Mouse (Mus musculus): ENCODE results near the gene Mybpc1. TPM values are rescaled to one million over a fixed set of nuclear protein-coding genes. Genes with fewer than 3 reads are reported as not detected.

Gene Mybpc1
- 4.8 and 6.8 TPM in 2 replicates for polyA plus RNA-seq (2016; fragmentation: Nextera tagmentation; extraction: Ambion mirVana)

DNA sequence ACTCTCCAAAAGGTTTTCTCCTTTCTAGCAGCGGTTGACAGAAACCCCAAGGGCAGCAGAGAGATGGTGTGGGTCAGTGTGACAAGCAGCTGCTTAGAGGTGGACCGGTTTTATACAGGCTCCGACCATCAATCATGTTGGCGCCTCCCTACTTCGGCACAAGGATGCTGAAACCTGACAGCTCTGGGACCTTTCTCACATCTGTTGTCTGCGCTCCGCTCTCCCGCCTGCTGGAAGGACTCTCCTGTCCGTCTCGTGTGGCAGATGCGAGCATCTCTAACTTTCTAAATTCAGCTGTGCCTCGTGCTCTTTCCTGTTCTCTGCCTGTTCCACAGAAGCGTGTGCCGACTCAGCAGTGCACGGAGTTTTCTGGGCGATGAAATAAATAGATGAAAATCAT lies at the start of gene Mybpc1:
Gene Mybpc1 (minus strand): TSS at position 210 of the 400 bp plus-strand sequence.
- 42% methylated on average over 16 of the region's 16 CpGs for WGBS
- peak; percentile 63 for DNase-seq (ENCODE audit: low spot score)
- Histone ChIP-seq H3K27ac (peak within 1 kb of the TSS; percentile 35; the same call in 1 of the 2 replicates), H3K4me3 (0 out of 2 replicates have a peak within 1 kb of the TSS, but pooled peaks have one; percentile 13), H3K36me3 (no peaks in the 10 kb centered on the region), H3K27me3 (ENCODE audit: insufficient read depth, poor library complexity, severe bottlenecking) (no peaks in the 10 kb centered on the region), H3K9me3 (no peaks in the 10 kb centered on the region), H3K4me1 (replicated peaks) (peaks cover 27% of the 10 kb centered on the region)

DNA sequence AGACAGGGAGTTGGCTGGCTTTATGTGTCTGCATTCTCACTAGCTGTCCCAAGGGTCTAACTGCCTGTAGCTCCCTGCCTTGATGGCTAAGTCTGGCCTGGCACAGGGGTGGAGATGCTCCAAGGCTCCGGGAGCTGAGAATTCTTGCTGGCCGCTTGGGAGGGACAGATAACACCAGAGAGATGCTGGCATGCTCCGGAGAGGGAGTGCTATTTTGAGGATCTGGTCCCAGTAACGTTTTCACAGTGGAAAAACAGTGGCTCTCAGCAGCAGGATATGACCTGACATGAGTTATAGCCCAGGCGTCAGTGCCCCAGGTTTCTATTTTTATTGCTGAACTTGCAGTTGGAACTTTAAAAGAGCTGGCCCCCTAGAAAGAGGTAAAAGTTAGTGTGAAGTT lies 40.5 kb upstream of the Mybpc1 start:
- H3K27ac ChIP-seq, result no peak overlapping the region
- H3K4me3 ChIP-seq, result no peak overlapping the region
- no peak for DNase-seq (ENCODE audit: low spot score)
- 0 out of 2 replicates have a peak, but pooled peaks cover 4% of the 10 kb centered on the region for H3K9me3 ChIP-seq
- 74% methylated on average over 5 of the region's 5 CpGs for WGBS
- no peaks in the 10 kb centered on the region for H3K4me1 ChIP-seq (replicated peaks)
- no peaks in the 10 kb centered on the region for H3K36me3 ChIP-seq
- no peaks in the 10 kb centered on the region for H3K27me3 ChIP-seq (ENCODE audit: insufficient read depth, poor library complexity, severe bottlenecking)

DNA sequence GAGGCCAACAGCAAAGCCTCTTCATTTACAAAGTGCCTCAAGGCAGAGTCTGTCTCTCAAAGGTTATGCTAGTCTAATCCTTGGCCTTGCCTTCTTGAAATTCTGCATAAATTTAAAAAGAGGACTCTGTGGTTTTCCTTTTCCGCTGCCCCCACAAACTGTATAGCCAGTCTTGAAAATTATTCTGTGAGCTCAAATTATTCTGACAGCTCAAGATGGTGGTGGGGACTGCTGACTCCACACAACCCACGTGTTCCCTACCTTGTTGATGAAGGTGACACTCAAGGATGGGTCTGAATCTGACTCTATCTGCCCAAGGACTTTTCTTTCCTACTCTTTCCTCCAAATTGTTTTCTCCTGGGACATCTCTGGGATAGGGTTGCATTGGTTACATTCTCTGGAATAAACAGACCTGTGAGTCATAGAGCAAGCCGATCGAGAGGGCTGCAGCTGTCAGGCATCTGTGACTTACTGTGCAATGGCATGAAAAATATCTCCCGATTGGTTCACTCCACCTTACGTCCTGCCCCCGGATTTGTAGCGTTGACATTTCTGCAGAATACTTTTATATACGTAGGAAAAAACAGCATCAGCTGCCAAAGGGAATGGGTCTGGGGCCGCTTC lies 26.5 kb upstream of the Mybpc1 start:
- no peaks in the 10 kb centered on the region for H3K36me3 ChIP-seq
- no peak overlapping the region for H3K27ac ChIP-seq
- 85% methylated on average over 10 of the region's 10 CpGs for WGBS
- no peak for DNase-seq (ENCODE audit: low spot score)
- H3K4me3 ChIP-seq, result no peak overlapping the region
- no peaks in the 10 kb centered on the region for H3K9me3 ChIP-seq
- H3K27me3 ChIP-seq (ENCODE audit: insufficient read depth, poor library complexity, severe bottlenecking), result no peaks in the 10 kb centered on the region
- no peaks in the 10 kb centered on the region for H3K4me1 ChIP-seq (replicated peaks)

DNA sequence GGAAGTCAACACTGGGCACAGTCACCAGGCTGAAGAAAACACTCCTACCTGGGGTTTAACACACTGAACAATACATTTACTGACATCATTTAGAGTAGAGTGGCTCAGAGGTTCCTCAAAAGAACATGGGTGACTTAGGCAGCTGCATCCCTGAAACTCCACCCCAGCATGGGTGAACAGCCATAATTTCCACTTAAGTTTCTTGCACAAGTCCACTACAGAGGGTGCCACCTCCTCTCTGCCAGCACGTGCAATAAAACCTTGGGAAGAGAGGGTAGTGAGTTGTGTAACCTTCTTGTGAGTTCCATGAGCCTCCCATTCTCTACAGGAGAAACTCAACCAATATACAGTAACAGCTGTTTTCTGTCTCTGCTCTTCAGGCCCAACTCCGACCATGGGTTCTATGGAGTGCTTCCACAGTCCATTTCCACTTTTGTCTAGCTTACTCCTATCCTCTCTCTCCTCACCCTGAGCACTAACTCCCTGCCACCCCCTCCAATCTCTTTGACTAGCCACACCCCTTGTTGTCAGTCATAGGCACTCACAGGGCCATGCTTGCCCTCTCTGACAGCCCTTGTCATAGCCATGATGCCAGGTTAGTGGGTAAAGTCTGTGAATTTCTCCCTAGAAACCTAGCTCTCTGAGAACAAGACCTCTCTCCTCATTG lies 25.8 kb upstream of the Mybpc1 start:
- DNase-seq (ENCODE audit: low spot score), result no peak
- H3K9me3 ChIP-seq, result no peaks in the 10 kb centered on the region
- no peaks in the 10 kb centered on the region for H3K36me3 ChIP-seq
- no peaks in the 10 kb centered on the region for H3K27me3 ChIP-seq (ENCODE audit: insufficient read depth, poor library complexity, severe bottlenecking)
- H3K4me3 ChIP-seq, result no peak overlapping the region
- H3K27ac ChIP-seq, result no peak overlapping the region
- H3K4me1 ChIP-seq (replicated peaks), result no peaks in the 10 kb centered on the region
- WGBS, result 83% methylated on average over 2 of the region's 2 CpGs

DNA sequence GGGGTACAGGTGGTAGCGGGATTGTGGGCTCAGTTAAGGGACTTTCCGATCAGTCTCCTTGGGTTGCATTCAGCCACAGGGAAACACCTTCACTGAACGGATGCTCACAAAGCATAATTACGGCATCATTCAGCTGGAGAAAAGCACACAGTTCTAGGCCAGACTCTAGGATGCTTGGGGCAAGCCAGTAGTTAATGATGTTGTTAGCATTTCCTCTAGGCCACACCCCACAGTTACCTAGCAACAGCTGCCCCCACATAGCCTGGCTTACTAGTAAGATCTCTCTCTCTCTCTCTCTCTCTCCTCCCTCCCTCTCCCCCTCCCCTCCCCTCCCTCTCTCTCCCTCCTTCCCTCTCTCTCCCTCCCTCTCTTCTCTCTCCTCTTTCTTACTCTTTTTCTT lies 22.1 kb upstream of the Mybpc1 start:
- H3K4me3 ChIP-seq, result no peak overlapping the region
- DNase-seq (ENCODE audit: low spot score), result no peak
- no peak overlapping the region for H3K27ac ChIP-seq
- H3K36me3 ChIP-seq, result no peaks in the 10 kb centered on the region
- H3K9me3 ChIP-seq, result no peaks in the 10 kb centered on the region
- H3K27me3 ChIP-seq (ENCODE audit: insufficient read depth, poor library complexity, severe bottlenecking), result no peaks in the 10 kb centered on the region
- no peaks in the 10 kb centered on the region for H3K4me1 ChIP-seq (replicated peaks)
- 83% methylated on average over 4 of the region's 4 CpGs for WGBS

DNA sequence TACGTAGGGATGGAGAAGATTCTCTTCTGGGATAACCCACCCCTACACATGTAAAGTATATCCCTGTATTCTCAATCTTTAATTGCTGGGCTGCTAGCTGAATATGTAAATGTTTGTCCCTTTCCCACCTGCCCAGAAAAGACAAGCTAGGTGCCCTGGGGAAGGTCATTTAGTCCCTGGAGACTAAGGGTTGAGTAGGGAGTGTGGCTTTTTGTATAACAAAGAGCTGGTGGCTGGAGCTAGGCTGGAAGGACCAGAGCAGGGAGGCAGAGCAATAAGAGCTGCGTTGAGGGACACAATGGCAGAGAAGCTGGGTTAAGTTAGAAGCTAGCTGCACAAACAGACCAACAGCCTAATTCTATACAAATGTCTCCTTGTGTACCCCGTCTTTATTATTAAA lies 21.2 kb upstream of the Mybpc1 start:
- no peak for DNase-seq (ENCODE audit: low spot score)
- Histone ChIP-seq H3K36me3 (no peaks in the 10 kb centered on the region), H3K4me1 (replicated peaks) (no peaks in the 10 kb centered on the region), H3K27me3 (ENCODE audit: insufficient read depth, poor library complexity, severe bottlenecking) (no peaks in the 10 kb centered on the region), H3K4me3 (no peak overlapping the region), H3K9me3 (no peaks in the 10 kb centered on the region), H3K27ac (no peak overlapping the region)
- 65% methylated on average over 3 of the region's 3 CpGs for WGBS

DNA sequence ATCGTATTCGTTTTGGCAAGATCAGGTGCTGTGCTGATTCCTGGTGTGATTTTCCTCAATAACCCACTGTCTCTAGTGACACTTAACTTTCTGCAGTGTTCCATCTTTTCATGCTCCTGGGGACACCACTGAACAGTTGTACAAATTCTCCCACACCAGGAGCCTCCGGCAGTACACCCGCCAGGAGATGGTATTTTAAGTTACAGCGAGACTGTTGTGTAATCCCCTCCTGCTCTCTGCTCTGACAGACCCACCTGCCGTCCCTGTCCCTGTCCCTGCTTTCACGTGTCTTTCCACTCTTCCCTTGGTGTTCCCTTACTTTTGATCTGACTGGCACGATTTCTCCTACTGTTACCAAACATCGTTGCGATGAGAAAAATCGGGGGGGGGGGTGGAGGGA lies 19.3 kb upstream of the Mybpc1 start:
- WGBS, result 90% methylated on average over 11 of the region's 11 CpGs
- Histone ChIP-seq H3K4me1 (replicated peaks) (no peaks in the 10 kb centered on the region), H3K36me3 (no peaks in the 10 kb centered on the region), H3K9me3 (no peaks in the 10 kb centered on the region), H3K27ac (no peak overlapping the region), H3K4me3 (no peak overlapping the region), H3K27me3 (ENCODE audit: insufficient read depth, poor library complexity, severe bottlenecking) (no peaks in the 10 kb centered on the region)
- no peak for DNase-seq (ENCODE audit: low spot score)

DNA sequence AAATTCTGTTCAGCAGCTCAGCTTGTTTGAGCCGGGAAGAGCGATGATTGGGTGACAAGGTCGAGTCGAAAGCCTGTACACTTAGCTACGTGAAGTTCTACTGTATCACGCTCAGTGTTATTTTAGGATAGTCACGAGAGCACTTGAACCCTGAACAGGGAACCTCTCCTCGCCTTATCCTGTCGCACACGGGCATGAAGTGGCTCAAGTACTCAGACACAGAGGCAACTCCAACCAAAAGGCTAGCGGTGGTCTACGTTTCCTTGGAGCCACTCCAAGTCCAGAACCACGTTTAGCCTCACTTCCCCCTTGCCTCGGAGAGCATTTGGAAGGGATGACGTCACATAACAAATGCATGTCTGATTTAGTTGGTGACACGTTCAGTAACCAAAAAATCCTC lies 17.7 kb upstream of the Mybpc1 start:
- 89% methylated on average over 16 of the region's 16 CpGs for WGBS
- DNase-seq (ENCODE audit: low spot score), result no peak
- Histone ChIP-seq H3K4me1 (replicated peaks) (no peaks in the 10 kb centered on the region), H3K4me3 (no peak overlapping the region), H3K36me3 (no peaks in the 10 kb centered on the region), H3K9me3 (no peaks in the 10 kb centered on the region), H3K27ac (no peak overlapping the region), H3K27me3 (ENCODE audit: insufficient read depth, poor library complexity, severe bottlenecking) (no peaks in the 10 kb centered on the region)

DNA sequence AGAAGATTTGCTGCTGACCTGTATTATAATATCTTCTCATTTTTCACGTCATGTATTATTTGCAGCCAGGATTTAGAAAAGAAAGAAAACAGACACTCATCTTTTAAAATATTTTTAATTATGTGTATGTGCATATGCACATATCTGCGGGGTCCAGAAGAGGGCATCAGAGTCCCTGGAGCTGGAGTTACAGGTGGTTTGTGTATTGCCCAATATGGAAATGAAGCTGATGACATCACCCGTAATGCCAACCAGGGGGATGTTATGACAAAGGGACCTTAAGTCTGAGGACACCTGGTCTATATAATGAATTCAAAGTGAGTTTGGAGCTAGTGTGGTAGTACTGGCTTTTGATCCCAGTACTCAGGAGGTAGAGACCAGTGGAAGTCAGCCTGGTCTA lies 15.9 kb upstream of the Mybpc1 start:
- H3K4me3 ChIP-seq, result no peak overlapping the region
- WGBS, result 93% methylated on average over 3 of the region's 3 CpGs

DNA sequence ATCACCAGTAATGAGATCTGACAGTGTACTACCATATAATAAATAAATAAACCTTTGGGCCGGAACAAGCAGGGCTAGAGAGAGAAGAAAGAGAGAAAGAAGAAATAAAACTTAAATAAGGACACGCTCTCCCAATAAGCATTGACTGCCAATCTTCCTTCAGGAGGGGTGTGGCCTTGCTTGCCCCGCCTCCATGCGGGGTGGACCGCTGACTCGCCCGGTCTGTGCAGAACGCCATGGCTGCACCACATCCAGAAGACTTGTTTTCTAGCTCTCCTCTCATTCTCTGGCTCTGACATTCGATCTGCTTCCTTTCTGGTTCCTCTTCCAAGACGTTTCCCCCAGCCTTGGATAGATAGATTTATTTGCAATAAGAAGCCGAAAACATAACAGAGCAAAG lies 8.1 kb upstream of the Mybpc1 start:
- no peaks in the 10 kb centered on the region for H3K4me1 ChIP-seq (replicated peaks)
- 89% methylated on average over 11 of the region's 11 CpGs for WGBS
- DNase-seq (ENCODE audit: low spot score), result no peak
- no peak overlapping the region for H3K27ac ChIP-seq
- H3K9me3 ChIP-seq, result no peaks in the 10 kb centered on the region
- no peak overlapping the region for H3K4me3 ChIP-seq
- H3K27me3 ChIP-seq (ENCODE audit: insufficient read depth, poor library complexity, severe bottlenecking), result no peaks in the 10 kb centered on the region
- H3K36me3 ChIP-seq, result no peaks in the 10 kb centered on the region

More for the DNA sequence above, 15.9 kb upstream of the Mybpc1 start:
- Histone ChIP-seq H3K4me1 (replicated peaks) (no peaks in the 10 kb centered on the region), H3K27ac (no peak overlapping the region), H3K9me3 (no peaks in the 10 kb centered on the region), H3K27me3 (ENCODE audit: insufficient read depth, poor library complexity, severe bottlenecking) (no peaks in the 10 kb centered on the region), H3K36me3 (no peaks in the 10 kb centered on the region)
- no peak for DNase-seq (ENCODE audit: low spot score)

DNA sequence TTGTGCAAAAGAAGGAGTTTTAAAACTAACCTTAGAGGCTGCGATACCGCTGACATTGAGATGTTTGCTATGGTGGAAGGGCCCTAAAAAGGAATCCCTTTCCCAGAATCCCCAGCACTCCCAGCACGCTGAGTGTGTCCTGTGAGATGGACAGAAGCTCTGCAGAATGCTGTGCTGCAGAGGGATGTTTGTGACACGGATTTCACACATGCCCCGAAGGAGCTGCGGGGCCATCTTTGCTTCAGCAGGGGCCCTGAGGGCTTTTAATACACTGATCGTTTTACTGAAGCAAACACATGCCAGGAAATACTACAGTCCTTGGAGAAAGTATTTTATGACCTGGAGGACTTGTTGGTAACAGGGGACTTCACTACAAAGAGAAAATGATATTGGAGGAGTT lies 1.7 kb upstream of the Mybpc1 start:
- Histone ChIP-seq H3K27ac (no peak overlapping the region), H3K9me3 (no peaks in the 10 kb centered on the region), H3K27me3 (ENCODE audit: insufficient read depth, poor library complexity, severe bottlenecking) (no peaks in the 10 kb centered on the region), H3K4me1 (replicated peaks) (peaks cover 27% of the 10 kb centered on the region), H3K4me3 (no peak overlapping the region), H3K36me3 (no peaks in the 10 kb centered on the region)
- no peak for DNase-seq (ENCODE audit: low spot score)
- 77% methylated on average over 7 of the region's 7 CpGs for WGBS

DNA sequence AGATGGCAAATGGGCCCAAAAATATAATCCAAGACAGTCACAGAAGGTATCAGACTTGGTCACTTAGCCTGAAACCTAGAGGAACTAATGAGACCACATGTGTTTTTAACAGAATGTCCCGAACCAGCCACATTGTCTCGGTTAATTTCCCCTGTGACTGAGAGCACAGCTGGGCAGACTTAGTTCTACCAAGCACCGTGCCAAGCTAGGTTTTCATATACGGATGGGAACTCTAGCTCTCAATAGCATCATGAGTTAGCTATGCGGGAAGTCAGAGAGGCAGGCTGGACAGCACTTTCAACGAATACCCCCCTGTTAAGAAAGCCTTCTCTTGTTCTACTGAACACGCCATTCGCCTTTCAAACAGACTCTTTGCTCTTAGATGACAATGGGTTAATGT lies 1.1 kb upstream of the Mybpc1 start:
- no peaks in the 10 kb centered on the region for H3K36me3 ChIP-seq
- H3K9me3 ChIP-seq, result no peaks in the 10 kb centered on the region
- H3K27me3 ChIP-seq (ENCODE audit: insufficient read depth, poor library complexity, severe bottlenecking), result no peaks in the 10 kb centered on the region
- WGBS, result 73% methylated on average over 8 of the region's 8 CpGs
- DNase-seq (ENCODE audit: low spot score), result no peak
- H3K4me1 ChIP-seq (replicated peaks), result peaks cover 27% of the 10 kb centered on the region
- H3K27ac ChIP-seq, result no peak overlapping the region
- no peak overlapping the region for H3K4me3 ChIP-seq

DNA sequence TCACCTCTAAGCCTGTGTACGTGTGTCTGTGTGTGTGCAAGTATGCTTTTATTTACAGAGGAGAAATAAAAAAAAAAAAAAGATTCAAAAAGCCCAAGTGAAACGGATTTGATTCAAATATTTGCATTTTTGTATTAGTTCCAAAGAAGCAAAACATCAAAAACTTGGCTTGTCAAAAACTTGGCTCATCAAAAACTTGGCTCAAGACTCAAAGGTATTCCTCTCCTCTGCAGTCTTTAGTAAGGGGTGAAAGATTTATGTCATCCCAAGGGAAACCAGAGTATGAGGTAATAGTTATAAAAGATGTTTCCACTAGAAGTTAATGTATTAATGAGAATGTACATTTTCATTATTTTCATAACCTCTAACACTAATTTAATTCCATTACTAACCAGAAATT lies 1.2 kb downstream of the Mybpc1 start:
- H3K4me3 ChIP-seq, result 0 out of 2 replicates have a peak overlapping the region, but pooled peaks have one; percentile 20
- no peaks in the 10 kb centered on the region for H3K9me3 ChIP-seq
- no peak for DNase-seq (ENCODE audit: low spot score)
- H3K27ac ChIP-seq, result no peak overlapping the region
- WGBS, result 73% methylated on average over 2 of the region's 2 CpGs
- H3K27me3 ChIP-seq (ENCODE audit: insufficient read depth, poor library complexity, severe bottlenecking), result no peaks in the 10 kb centered on the region
- H3K36me3 ChIP-seq, result no peaks in the 10 kb centered on the region
- peaks cover 27% of the 10 kb centered on the region for H3K4me1 ChIP-seq (replicated peaks)

All from hindbrain, embryonic 10.5 days (tissue).